Mouse (Mus musculus): ENCODE data around the gene Alpl. TPM values are rescaled to one million over a fixed set of nuclear protein-coding genes. Genes with fewer than 3 reads are reported as not detected.

Alpl gene
- 4.2 TPM for polyA plus RNA-seq (2017; shearing (Covaris generic))

GRCm38 (mm10) chr4:137795611-137796557 lies at the start of gene Alpl:
Gene Alpl (minus strand): TSS chr4:137796384.

Other genes with a start within 250 kb of the Alpl start
- not detected for gene Ldlrad2, start 221.8 kb downstream of the Alpl start, polyA plus RNA-seq (2017; shearing (Covaris generic))
- gene Usp48, start 202.6 kb downstream of the Alpl start, polyA plus RNA-seq (2017; shearing (Covaris generic)), result 51.7 TPM
- 2.2 TPM for gene Rap1gap, start 131.7 kb downstream of the Alpl start, polyA plus RNA-seq (2017; shearing (Covaris generic))
- 37.3 TPM for gene Ece1, start 65.9 kb upstream of the Alpl start, polyA plus RNA-seq (2017; shearing (Covaris generic))
- gene Eif4g3, start 196.6 kb upstream of the Alpl start, polyA plus RNA-seq (2017; shearing (Covaris generic)), result 23.4 TPM

All from CD4-positive, CD25-positive, alpha-beta regulatory T cell, adult 9 weeks (primary cell).